Comparison of ENCODE assay signal across 10 mouse cellular contexts in the genomic region with DNA sequence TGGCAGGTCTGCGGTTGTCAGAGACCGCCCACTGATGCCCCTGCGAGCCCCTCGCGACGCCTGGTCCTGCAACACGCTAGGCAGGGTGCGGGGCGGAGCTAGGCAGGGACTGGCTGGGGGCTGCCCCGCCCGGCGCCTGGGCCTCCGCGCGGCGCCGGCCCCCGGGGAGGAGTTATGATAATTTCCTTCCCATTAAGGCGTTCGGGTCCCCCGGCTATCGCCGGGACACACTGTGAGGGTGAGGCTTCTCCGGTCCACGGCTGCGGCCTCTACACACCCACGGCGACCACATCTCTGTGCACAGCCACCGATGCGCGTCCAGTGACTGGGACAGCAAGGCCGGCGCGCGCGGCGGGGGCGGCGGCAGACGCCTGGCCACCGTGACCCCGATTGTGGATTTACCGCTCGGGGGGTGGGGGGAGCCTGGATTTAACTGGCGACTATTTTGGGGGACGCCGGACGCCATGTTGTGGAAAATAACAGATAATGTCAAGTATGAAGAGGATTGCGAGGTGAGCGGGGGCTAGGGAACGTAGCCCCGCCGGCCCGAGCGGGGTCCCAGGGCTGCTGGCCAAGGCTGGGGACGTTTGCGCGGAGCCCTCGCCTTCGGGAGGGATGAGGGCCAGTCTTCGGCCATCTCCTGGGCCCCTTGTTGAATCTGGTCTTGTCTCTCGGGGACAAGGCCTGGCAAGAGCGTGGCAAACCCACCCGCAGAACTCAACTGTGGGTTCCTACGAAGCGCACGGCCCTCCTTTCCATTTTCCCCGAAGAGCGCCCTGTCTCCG. TPM values are rescaled to one million over a fixed set of nuclear protein-coding genes. Genes with fewer than 3 reads are reported as not detected.
A peak's percentile ranks its signal among the peaks of the same experiment; 100 is the strongest.
DNase-seq lines count a peak whose midpoint lies in the region; ATAC-seq and TF ChIP-seq lines count a peak whose summit lies in the region.
"Had no signal": no experiment of that assay in that cellular context is flagged by ENCODE, and none has a peak within 500 bp of the region (broad histone marks: within the 10 kb centered on the region; RNA-seq: fewer than 3 reads in every experiment).

A gene (plus strand): TSS at position 223 of the 785 bp plus-strand sequence.

- no peak for TF ChIP-seq CTCF in hindbrain, postnatal 0 days (IDR thresholded peaks at IDR 0.05; ENCODE audit: low read depth)

- DNase-seq in kidney, adult 18-20 months: peak; percentile 33
- DNase-seq in kidney, adult 11 months: no peak
- DNase-seq in embryonic facial prominence, embryonic 11.5 days (ENCODE audit: low spot score): peak; percentile 79
- no peak for DNase-seq in hindbrain, postnatal 0 days (ENCODE audit: low spot score)
- no peak for DNase-seq in c-Kit-positive CD71-positive TER-119-positive erythroid progenitor cells, embryonic 14.5 days (ENCODE audit: low spot score)

- peaks cover 73% of the 10 kb centered on the region for H3K27me3 ChIP-seq in embryonic facial prominence, embryonic 11.5 days (ENCODE audit: control insufficient read depth, insufficient read depth, low read length)
- peaks cover 84% of the 10 kb centered on the region for H3K27me3 ChIP-seq in hindbrain, postnatal 0 days (ENCODE audit: insufficient read depth, low read length)
- H3K27me3 ChIP-seq in liver, embryonic 16.5 days (ENCODE audit: control insufficient read depth, insufficient read depth, low read depth, low read length): peaks cover 100% of the 10 kb centered on the region
- H3K27me3 ChIP-seq in stomach, embryonic 15.5 days (replicated peaks): peaks cover 95% of the 10 kb centered on the region

- H3K27ac ChIP-seq in embryonic facial prominence, embryonic 11.5 days (replicated peaks; ENCODE audit: low read depth, low read length): no peak within 1 kb of the TSS
- H3K27ac ChIP-seq in hindbrain, postnatal 0 days: no peak within 1 kb of the TSS
- no peak within 1 kb of the TSS for H3K27ac ChIP-seq in liver, embryonic 16.5 days (ENCODE audit: low read length)
- no peak within 1 kb of the TSS for H3K27ac ChIP-seq in stomach, embryonic 15.5 days

- peak within 1 kb of the TSS; percentile 36 for H3K4me3 ChIP-seq in embryonic facial prominence, embryonic 11.5 days (ENCODE audit: low read depth, low read length)
- peak within 1 kb of the TSS; percentile 10; the same call in 1 of the 2 replicates for H3K4me3 ChIP-seq in hindbrain, postnatal 0 days (ENCODE audit: low read length)
- H3K4me3 ChIP-seq in liver, embryonic 16.5 days (ENCODE audit: low read depth, low read length): peak within 1 kb of the TSS; percentile 11; the same call in 1 of the 2 replicates
- peak within 1 kb of the TSS; percentile 41 for H3K4me3 ChIP-seq in stomach, embryonic 15.5 days (replicated peaks)

- under 1% methylated on average over 70 of the region's 70 CpGs for WGBS in embryonic facial prominence, embryonic 11.5 days
- 1% methylated on average over 69 of the region's 70 CpGs for WGBS in hindbrain, postnatal 0 days
- 2% methylated on average over 69 of the region's 70 CpGs for WGBS in liver, embryonic 16.5 days (ENCODE audit: insufficient replicate concordance)
- WGBS in stomach, embryonic 15.5 days: under 1% methylated on average over 70 of the region's 70 CpGs

- no peaks in the 10 kb centered on the region for H3K9me3 ChIP-seq in embryonic facial prominence, embryonic 11.5 days (replicated peaks; ENCODE audit: control insufficient read depth, low read length)
- no peaks in the 10 kb centered on the region for H3K9me3 ChIP-seq in hindbrain, postnatal 0 days (ENCODE audit: low read length)
- H3K9me3 ChIP-seq in liver, embryonic 16.5 days (replicated peaks; ENCODE audit: control insufficient read depth, low read length): no peaks in the 10 kb centered on the region
- H3K9me3 ChIP-seq in stomach, embryonic 15.5 days: no peaks in the 10 kb centered on the region

- no peaks in the 10 kb centered on the region for H3K36me3 ChIP-seq in embryonic facial prominence, embryonic 11.5 days (replicated peaks; ENCODE audit: control insufficient read depth, insufficient read depth, low read depth, low read length)
- H3K36me3 ChIP-seq in hindbrain, postnatal 0 days (ENCODE audit: insufficient read depth, low read length): no peaks in the 10 kb centered on the region
- no peaks in the 10 kb centered on the region for H3K36me3 ChIP-seq in liver, embryonic 16.5 days (ENCODE audit: control insufficient read depth, insufficient read depth)
- H3K36me3 ChIP-seq in stomach, embryonic 15.5 days: no peaks in the 10 kb centered on the region

- ATAC-seq in embryonic facial prominence, embryonic 11.5 days (replicated peaks; ENCODE audit: insufficient number of reproducible peaks, low FRiP score, low TSS enrichment, low read depth): peak; percentile 42
- no peak for ATAC-seq in hindbrain, postnatal 0 days
- no peak for ATAC-seq in liver, embryonic 16.5 days (ENCODE audit: low read depth)
- ATAC-seq in stomach, embryonic 15.5 days (ENCODE audit: insufficient read depth, low FRiP score, low read depth): peak; percentile 33; the same call in 1 of the 2 replicates
- no peak for ATAC-seq in erythroid progenitor cell, adult 5-6 weeks (replicated peaks; ENCODE audit: low FRiP score, poor library complexity, severe bottlenecking)

- H3K9ac ChIP-seq in embryonic facial prominence, embryonic 11.5 days (replicated peaks; ENCODE audit: low read length): peak within 1 kb of the TSS; percentile 35
- no peak within 1 kb of the TSS for H3K9ac ChIP-seq in hindbrain, postnatal 0 days (replicated peaks; ENCODE audit: low read length)
- no peak within 1 kb of the TSS for H3K9ac ChIP-seq in liver, embryonic 16.5 days (ENCODE audit: low read depth, low read length)
- H3K9ac ChIP-seq in stomach, embryonic 15.5 days: no peak within 1 kb of the TSS

- H3K4me2 ChIP-seq in embryonic facial prominence, embryonic 11.5 days (ENCODE audit: low read depth, low read length): peak within 1 kb of the TSS; percentile 81
- peak within 1 kb of the TSS; percentile 23; the same call in 1 of the 2 replicates for H3K4me2 ChIP-seq in hindbrain, postnatal 0 days (ENCODE audit: low read depth, low read length)
- peak within 1 kb of the TSS; percentile 33 for H3K4me2 ChIP-seq in liver, embryonic 16.5 days (ENCODE audit: low read depth, low read length)
- peak within 1 kb of the TSS; percentile 61 for H3K4me2 ChIP-seq in stomach, embryonic 15.5 days

- peaks cover 10% of the 10 kb centered on the region for H3K4me1 ChIP-seq in embryonic facial prominence, embryonic 11.5 days (ENCODE audit: control insufficient read depth, insufficient read depth, low read length)
- no peaks in the 10 kb centered on the region for H3K4me1 ChIP-seq in hindbrain, postnatal 0 days (ENCODE audit: insufficient read depth, low read length)
- H3K4me1 ChIP-seq in liver, embryonic 16.5 days (ENCODE audit: control insufficient read depth, low read depth, low read length): peaks cover 4% of the 10 kb centered on the region
- peaks cover 29% of the 10 kb centered on the region for H3K4me1 ChIP-seq in stomach, embryonic 15.5 days

RNA-seq across cellular contexts. Expression of the gene that starts here (rescaled TPM):
- polyA plus RNA-seq in embryonic facial prominence, embryonic 11.5 days (2014; fragmentation: Nextera tagmentation; extraction: Ambion mirVana): 16.5 and 17.9 TPM in 2 replicates
- total RNA-seq in hindbrain, postnatal 0 days (2014; rRNA removed): 0.14 and 0.47 TPM in 2 replicates
- 0.31 and 0.43 TPM in 2 replicates for polyA plus RNA-seq in hindbrain, postnatal 0 days (2015; fragmentation: Nextera tagmentation; extraction: Ambion mirVana)
- polyA plus RNA-seq in liver, embryonic 16.5 days (2015; fragmentation: Nextera tagmentation; extraction: Ambion mirVana): not detected in 2 replicates
- 4.1 and 6.0 TPM in 2 replicates for polyA plus RNA-seq in stomach, embryonic 15.5 days (2015; fragmentation: Nextera tagmentation; extraction: Ambion mirVana)
- not detected in 2 replicates for total RNA-seq in erythroid progenitor cell, adult 5-6 weeks (2015; ENCODE audit: low replicate concordance)
- not detected in 2 replicates for total RNA-seq in erythroid progenitor cell, adult 5-6 weeks (2017; ENCODE audit: low replicate concordance)
- total RNA-seq: heart, adult 18-20 months; MEL had no signal

Comparison
In these comparisons a context has a peak if more than half of its experiments do, and no peak if none do; other contexts are left out.
1. DNase-seq: peak in kidney, adult 18-20 months (single experiment) and embryonic facial prominence, embryonic 11.5 days (single experiment); none in kidney, adult 11 months (single experiment), hindbrain, postnatal 0 days (single experiment) and c-Kit-positive CD71-positive TER-119-positive erythroid progenitor cells, embryonic 14.5 days (single experiment).
2. ATAC-seq: peak in embryonic facial prominence, embryonic 11.5 days (single experiment) and stomach, embryonic 15.5 days (single experiment); none in hindbrain, postnatal 0 days (single experiment), liver, embryonic 16.5 days (single experiment) and erythroid progenitor cell, adult 5-6 weeks (single experiment).
3. H3K4me2 ChIP-seq: peak in every context shown above with its lines; median percentile 81 in embryonic facial prominence, embryonic 11.5 days; 61 in stomach, embryonic 15.5 days; 33 in liver, embryonic 16.5 days; 23 in hindbrain, postnatal 0 days.
4. Peak in every context shown above with its lines, with median percentiles within 50 percentile points of each other: H3K4me3 ChIP-seq.